Mouse (Mus musculus): ENCODE data around the gene Phf21a. TPM values are rescaled to one million over a fixed set of nuclear protein-coding genes. Genes with fewer than 3 reads are reported as not detected.

The Phf21a gene
- polyA plus RNA-seq, 1 experiment, result 28.4 TPM

DNA sequence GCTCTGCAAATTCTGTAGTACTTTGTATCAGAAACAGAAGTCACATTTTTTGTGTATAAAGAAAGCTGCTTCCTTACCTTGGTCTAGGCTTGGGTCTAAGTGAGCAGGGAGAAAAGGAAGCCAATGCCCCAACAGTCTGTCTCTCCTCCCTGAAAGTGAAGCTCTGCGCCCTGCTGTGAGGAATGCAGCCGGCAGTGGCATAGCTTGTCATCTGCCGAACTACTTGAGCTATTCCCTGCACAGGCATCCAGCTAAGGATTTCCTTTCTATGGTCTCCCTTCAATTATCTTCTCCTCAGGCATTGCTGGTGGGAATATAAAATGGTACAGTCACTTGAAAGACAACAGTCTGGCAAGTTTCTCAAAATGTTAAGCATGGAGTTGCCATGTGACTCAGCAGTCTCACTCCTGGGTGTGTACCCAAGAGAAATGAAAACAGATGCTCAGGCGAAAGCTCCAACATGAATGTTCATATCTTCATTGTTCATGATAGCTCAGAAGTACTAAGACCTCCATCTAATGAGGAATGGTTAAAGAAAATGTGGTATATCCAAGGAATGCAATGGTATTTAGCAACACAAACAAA is 164.5 kb downstream of the Phf21a start:
- H3K27ac ChIP-seq (ENCODE audit: insufficient read depth, low read depth, low read length), result no peak overlapping the region
- whole genome bisulfite sequencing, result 88% methylated on average over 4 of the region's 4 CpGs
- H3K4me3 ChIP-seq (ENCODE audit: low read depth, low read length), result no peak overlapping the region
- TF ChIP-seq POLR2A (IDR thresholded peaks at IDR 0.05; ENCODE audit: low read depth, low read length), result no peak
- no peak for TF ChIP-seq CTCF (IDR thresholded peaks at IDR 0.05; ENCODE audit: extremely low read depth, insufficient read length, insufficient replicate concordance, low read depth, low read length)
- peaks cover 2% of the 10 kb centered on the region for H3K36me3 ChIP-seq (ENCODE audit: control insufficient read depth, insufficient read depth, low read length)
- H3K4me1 ChIP-seq (ENCODE audit: control insufficient read depth, insufficient read depth, insufficient read length, low read length), result no peaks in the 10 kb centered on the region
- H3K27me3 ChIP-seq (ENCODE audit: control insufficient read depth, insufficient read depth, low read length), result no peaks in the 10 kb centered on the region

DNA sequence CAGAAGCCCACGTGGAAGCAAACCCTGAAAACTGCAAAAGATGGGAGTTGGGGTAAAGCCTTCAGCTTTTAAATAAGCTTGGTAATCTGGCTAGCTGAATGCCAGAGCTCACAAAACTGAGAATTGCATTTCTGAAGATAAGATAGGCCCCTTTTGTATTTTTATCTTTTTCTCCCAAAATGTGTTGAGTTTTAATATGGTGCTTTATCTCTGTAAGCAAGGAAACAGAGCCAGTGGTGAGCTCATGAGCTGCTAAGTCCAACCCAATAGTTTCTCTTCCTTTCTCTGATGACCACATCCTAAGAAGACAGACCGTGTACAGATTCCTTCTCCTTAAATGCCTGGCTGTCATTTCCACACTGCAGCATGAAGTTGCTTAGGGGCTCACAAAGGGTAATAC is 167.0 kb downstream of the Phf21a start:
- Histone ChIP-seq H3K36me3 (ENCODE audit: control insufficient read depth, insufficient read depth, low read length) (peaks cover 2% of the 10 kb centered on the region), H3K27ac (ENCODE audit: insufficient read depth, low read depth, low read length) (no peak overlapping the region), H3K4me1 (ENCODE audit: control insufficient read depth, insufficient read depth, insufficient read length, low read length) (no peaks in the 10 kb centered on the region), H3K27me3 (ENCODE audit: control insufficient read depth, insufficient read depth, low read length) (no peaks in the 10 kb centered on the region), H3K4me3 (ENCODE audit: low read depth, low read length) (no peak overlapping the region)
- WGBS, result 76% methylated on average over 2 of the region's 2 CpGs
- no peak for TF ChIP-seq CTCF (IDR thresholded peaks at IDR 0.05; ENCODE audit: extremely low read depth, insufficient read length, insufficient replicate concordance, low read depth, low read length)
- TF ChIP-seq POLR2A (IDR thresholded peaks at IDR 0.05; ENCODE audit: low read depth, low read length), result no peak

- H3K27ac ChIP-seq (ENCODE audit: insufficient read depth, low read depth, low read length), result no peak overlapping the region
- no peaks in the 10 kb centered on the region for H3K27me3 ChIP-seq (ENCODE audit: control insufficient read depth, insufficient read depth, low read length)
- no peak for TF ChIP-seq POLR2A (IDR thresholded peaks at IDR 0.05; ENCODE audit: low read depth, low read length)
- no peak overlapping the region for H3K4me3 ChIP-seq (ENCODE audit: low read depth, low read length)
- WGBS, result 63% methylated on average over 9 of the region's 9 CpGs
- H3K36me3 ChIP-seq (ENCODE audit: control insufficient read depth, insufficient read depth, low read length), result 0 out of 2 replicates have a peak, but pooled peaks cover 3% of the 10 kb centered on the region
- H3K4me1 ChIP-seq (ENCODE audit: control insufficient read depth, insufficient read depth, insufficient read length, low read length), result no peaks in the 10 kb centered on the region
Measured at GRCm38 (mm10) chr2:92266100-92266617, 173.2 kb downstream of the Phf21a start.

DNA sequence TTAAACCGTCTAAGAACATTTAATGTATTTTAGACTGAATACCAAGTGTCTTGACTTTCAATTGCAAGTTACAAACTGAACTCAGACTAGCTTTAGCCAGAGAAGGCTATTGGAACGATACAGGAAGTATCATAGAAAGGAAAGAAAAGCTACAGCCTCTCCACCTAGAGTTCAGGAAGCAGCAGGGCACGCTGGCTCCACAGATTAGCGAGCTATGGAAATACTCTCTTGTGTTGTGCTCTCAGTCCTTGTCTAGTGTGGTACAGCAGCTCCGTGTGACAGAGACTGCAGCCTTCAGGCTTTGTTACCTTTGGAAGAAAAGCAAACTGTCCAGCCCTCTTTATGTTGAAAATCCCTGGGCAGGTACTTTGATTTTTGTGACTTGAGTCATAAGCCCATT is 176.3 kb downstream of the Phf21a start:
- WGBS, result 85% methylated on average over 5 of the region's 5 CpGs
- no peak overlapping the region for H3K4me3 ChIP-seq (ENCODE audit: low read depth, low read length)
- H3K27ac ChIP-seq (ENCODE audit: insufficient read depth, low read depth, low read length), result no peak overlapping the region
- no peaks in the 10 kb centered on the region for H3K4me1 ChIP-seq (ENCODE audit: control insufficient read depth, insufficient read depth, insufficient read length, low read length)
- H3K36me3 ChIP-seq (ENCODE audit: control insufficient read depth, insufficient read depth, low read length), result 0 out of 2 replicates have a peak, but pooled peaks cover 3% of the 10 kb centered on the region
- no peak for TF ChIP-seq POLR2A (IDR thresholded peaks at IDR 0.05; ENCODE audit: low read depth, low read length)
- TF ChIP-seq CTCF (IDR thresholded peaks at IDR 0.05; ENCODE audit: extremely low read depth, insufficient read length, insufficient replicate concordance, low read depth, low read length), result no peak
- H3K27me3 ChIP-seq (ENCODE audit: control insufficient read depth, insufficient read depth, low read length), result no peaks in the 10 kb centered on the region

- no peak overlapping the region for H3K27ac ChIP-seq (ENCODE audit: insufficient read depth, low read depth, low read length)
Measured at GRCm38 (mm10) chr2:92272510-92272909, 179.6 kb downstream of the Phf21a start.

GRCm38 (mm10) chr2:92273101-92273801 is 180.3 kb downstream of the Phf21a start:
- Histone ChIP-seq H3K27me3 (ENCODE audit: control insufficient read depth, insufficient read depth, low read length) (no peaks in the 10 kb centered on the region), H3K36me3 (ENCODE audit: control insufficient read depth, insufficient read depth, low read length) (0 out of 2 replicates have a peak, but pooled peaks cover 3% of the 10 kb centered on the region), H3K4me1 (ENCODE audit: control insufficient read depth, insufficient read depth, insufficient read length, low read length) (no peaks in the 10 kb centered on the region), H3K27ac (ENCODE audit: insufficient read depth, low read depth, low read length) (no peak overlapping the region), H3K4me3 (ENCODE audit: low read depth, low read length) (no peak overlapping the region)
- no peak for TF ChIP-seq POLR2A (IDR thresholded peaks at IDR 0.05; ENCODE audit: low read depth, low read length)
- no peak for TF ChIP-seq CTCF (IDR thresholded peaks at IDR 0.05; ENCODE audit: extremely low read depth, insufficient read length, insufficient replicate concordance, low read depth, low read length)
- 63% methylated on average over 6 of the region's 6 CpGs for WGBS

More at GRCm38 (mm10) chr2:92272510-92272909, 179.6 kb downstream of the Phf21a start:
- Histone ChIP-seq H3K27me3 (ENCODE audit: control insufficient read depth, insufficient read depth, low read length) (no peaks in the 10 kb centered on the region), H3K4me3 (ENCODE audit: low read depth, low read length) (no peak overlapping the region), H3K4me1 (ENCODE audit: control insufficient read depth, insufficient read depth, insufficient read length, low read length) (no peaks in the 10 kb centered on the region), H3K36me3 (ENCODE audit: control insufficient read depth, insufficient read depth, low read length) (0 out of 2 replicates have a peak, but pooled peaks cover 3% of the 10 kb centered on the region)
- 18% methylated on average over 2 of the region's 2 CpGs for WGBS
- TF ChIP-seq POLR2A (IDR thresholded peaks at IDR 0.05; ENCODE audit: low read depth, low read length), result no peak
- TF ChIP-seq CTCF (IDR thresholded peaks at IDR 0.05; ENCODE audit: extremely low read depth, insufficient read length, insufficient replicate concordance, low read depth, low read length), result no peak

- Histone ChIP-seq H3K36me3 (ENCODE audit: control insufficient read depth, insufficient read depth, low read length) (0 out of 2 replicates have a peak, but pooled peaks cover 3% of the 10 kb centered on the region), H3K27ac (ENCODE audit: insufficient read depth, low read depth, low read length) (no peak overlapping the region), H3K4me3 (ENCODE audit: low read depth, low read length) (no peak overlapping the region), H3K27me3 (ENCODE audit: control insufficient read depth, insufficient read depth, low read length) (no peaks in the 10 kb centered on the region), H3K4me1 (ENCODE audit: control insufficient read depth, insufficient read depth, insufficient read length, low read length) (no peaks in the 10 kb centered on the region)
- whole genome bisulfite sequencing, result 88% methylated on average over 4 of the region's 4 CpGs
- no peak for TF ChIP-seq CTCF (IDR thresholded peaks at IDR 0.05; ENCODE audit: extremely low read depth, insufficient read length, insufficient replicate concordance, low read depth, low read length)
- no peak for TF ChIP-seq POLR2A (IDR thresholded peaks at IDR 0.05; ENCODE audit: low read depth, low read length)
Measured at GRCm38 (mm10) chr2:92273802-92274183, 180.9 kb downstream of the Phf21a start.

All from small intestine, adult 2 months (tissue).